Mouse (Mus musculus) erythroblast, embryonic 14.5 days (primary cell): ENCODE measurements around the gene Elmod3.

Source experiments
- GATA1 ChIP-seq: IDR thresholded peaks from 2 replicates; pipeline ENCODE4 v1.6.1; 2012; ENCODE audit warnings: low read length, inconsistent platforms, mixed read lengths
- TAL1 ChIP-seq: IDR thresholded peaks from 3 replicates; pipeline ENCODE4 v1.6.1; 2012; ENCODE audit warnings: low read length, inconsistent platforms, mixed read lengths

- no peak for TF ChIP-seq TAL1
- TF ChIP-seq GATA1: no peak
These were observed 45.2 kb downstream of the Elmod3 start for GRCm38 (mm10) chr6:72553079-72553412.
